Mouse (Mus musculus) gastrocnemius, adult 18-20 months (tissue): ENCODE measurements at regions not wholly inside any gene's neighbourhood (a gene's known extent, or its start where the extent isn't known, plus 50 kb on each side); places are given as distances from the start of the nearest gene placed in this dataset.
"Not testable (repeated sequence)": the region's sequence is repeated elsewhere in the genome, so short reads cannot be mapped to it uniquely, and the experiment has no call there.

ENCODE experiments used
- DNase-seq: peaks from one replicate; pipeline ENCODE4 v3.0.0; 2021; ENCODE audit warnings: low spot score

- no peak for DNase-seq
Measured at GRCm38 (mm10) chr16:93344555-93344954, 259.3 kb downstream of the Setd4 start.

- no peak for DNase-seq
Measured at GRCm38 (mm10) chr16:93342701-93343100, 261.2 kb downstream of the Setd4 start.

GRCm38 (mm10) chr16:93341791-93342190 is 262.1 kb downstream of the Setd4 start:
- no peak for DNase-seq

- DNase-seq: no peak
Measured at GRCm38 (mm10) chr16:93338806-93339205, 265.1 kb downstream of the Setd4 start.

- DNase-seq: no peak
Measured at GRCm38 (mm10) chr16:93335322-93336111, 268.3 kb downstream of the Setd4 start.

- DNase-seq: no peak
Measured at GRCm38 (mm10) chr16:93333654-93334053, 270.2 kb downstream of the Setd4 start.

GRCm38 (mm10) chr16:93328680-93329395 is 275.0 kb downstream of the Setd4 start:
- no peak for DNase-seq

GRCm38 (mm10) chr16:93324911-93325310 is 279.0 kb downstream of the Setd4 start:
- no peak for DNase-seq

- no peak for DNase-seq
Measured at GRCm38 (mm10) chr16:93323172-93323571, 280.7 kb downstream of the Setd4 start.

- no peak for DNase-seq
Measured at GRCm38 (mm10) chr16:93319581-93319980, 284.3 kb downstream of the Setd4 start.

GRCm38 (mm10) chr16:93311644-93312043 is 292.2 kb downstream of the Setd4 start:
- no peak for DNase-seq

- no peak for DNase-seq
Measured at GRCm38 (mm10) chr16:93308666-93309360, 295.1 kb downstream of the Setd4 start.

- no peak for DNase-seq
Measured at GRCm38 (mm10) chr16:93306951-93307350, 296.9 kb downstream of the Setd4 start.

GRCm38 (mm10) chr16:93306140-93306539 is 297.7 kb downstream of the Setd4 start:
- DNase-seq: not testable (repeated sequence)

- DNase-seq: no peak
Measured at GRCm38 (mm10) chr16:93294430-93294829, 309.4 kb downstream of the Setd4 start.

GRCm38 (mm10) chr16:93292965-93293653 is 310.8 kb downstream of the Setd4 start:
- peak; percentile 71 for DNase-seq

- no peak for DNase-seq
Measured at GRCm38 (mm10) chr16:93292181-93292834, 311.6 kb downstream of the Setd4 start.

GRCm38 (mm10) chr16:93288036-93288435 is 315.8 kb downstream of the Setd4 start:
- DNase-seq: no peak

- no peak for DNase-seq
Measured at GRCm38 (mm10) chr16:93287520-93287919, 316.3 kb downstream of the Setd4 start.

- DNase-seq: no peak
Measured at GRCm38 (mm10) chr16:93286816-93287215, 317.0 kb downstream of the Setd4 start.

GRCm38 (mm10) chr16:93285191-93285590 is 318.7 kb downstream of the Setd4 start:
- DNase-seq: no peak
